Mouse (Mus musculus): ENCODE measurements around the gene Psmd13. TPM values are rescaled to one million over a fixed set of nuclear protein-coding genes. Genes with fewer than 3 reads are reported as not detected.

Gene Psmd13
- total RNA-seq, 2 experiments from 2014 or later: 93.5 to 94.2 TPM

- intact Hi-C loops (cut with DNase I; ENCODE audit: low total_unique reads): no loop called here
- peak; percentile 67 for DNase-seq
Measured at GRCm38 (mm10) chr7:140900220-140900619, 18.5 kb downstream of the Psmd13 start, which contains the start of gene Cox8b. Gene Cox8b, minus strand, starts transcription at chr7:140900446.

- peak; percentile 75 for DNase-seq
- intact Hi-C loops (cut with DNase I; ENCODE audit: low total_unique reads): no loop called here
Measured at GRCm38 (mm10) chr7:140902036-140902875, 20.5 kb downstream of the Psmd13 start.

- DNase-seq: peak; percentile 74
- intact Hi-C loops (cut with DNase I; ENCODE audit: low total_unique reads): no loop called here
Measured at GRCm38 (mm10) chr7:140903212-140903611, 21.4 kb downstream of the Psmd13 start.

- intact Hi-C loops (cut with DNase I; ENCODE audit: low total_unique reads): no loop called here
Measured at GRCm38 (mm10) chr7:140905642-140906081, 23.9 kb downstream of the Psmd13 start.

GRCm38 (mm10) chr7:140907131-140907530, 25.4 kb downstream of the Psmd13 start:
- intact Hi-C loops (cut with DNase I; ENCODE audit: low total_unique reads): no loop called here
- DNase-seq: no peak

More at GRCm38 (mm10) chr7:140905642-140906081, 23.9 kb downstream of the Psmd13 start:
- no peak for DNase-seq

GRCm38 (mm10) chr7:140907697-140908096, 25.9 kb downstream of the Psmd13 start:
- no peak for DNase-seq

GRCm38 (mm10) chr7:140908181-140908580, 26.4 kb downstream of the Psmd13 start:
- no peak for DNase-seq
- intact Hi-C loops (cut with DNase I; ENCODE audit: low total_unique reads): no loop called here

More at GRCm38 (mm10) chr7:140907697-140908096, 25.9 kb downstream of the Psmd13 start:
- intact Hi-C loops (cut with DNase I; ENCODE audit: low total_unique reads): no loop called here

GRCm38 (mm10) chr7:140908634-140909107, 26.9 kb downstream of the Psmd13 start:
- intact Hi-C loops (cut with DNase I; ENCODE audit: low total_unique reads): no loop called here
- peak; percentile 72 for DNase-seq

GRCm38 (mm10) chr7:140912293-140912692, 30.5 kb downstream of the Psmd13 start:
- no peak for DNase-seq
- intact Hi-C loops (cut with DNase I; ENCODE audit: low total_unique reads): no loop called here

- intact Hi-C loops (cut with DNase I; ENCODE audit: low total_unique reads): no loop called here
- DNase-seq: no peak
Measured at GRCm38 (mm10) chr7:140912846-140913482, 31.2 kb downstream of the Psmd13 start.

- DNase-seq: no peak
- intact Hi-C loops (cut with DNase I; ENCODE audit: low total_unique reads): no loop called here
Measured at GRCm38 (mm10) chr7:140914031-140914690, 32.4 kb downstream of the Psmd13 start.

- intact Hi-C loops (cut with DNase I; ENCODE audit: low total_unique reads): no loop called here
- no peak for DNase-seq
Measured at GRCm38 (mm10) chr7:140919911-140920310, 38.1 kb downstream of the Psmd13 start.

GRCm38 (mm10) chr7:140920418-140921029, 38.8 kb downstream of the Psmd13 start, which contains the start of gene Nlrp6:
Gene Nlrp6, plus strand, starts transcription at chr7:140920902.
- intact Hi-C loops (cut with DNase I; ENCODE audit: low total_unique reads): no loop called here
- DNase-seq: no peak

GRCm38 (mm10) chr7:140921225-140921975, 39.6 kb downstream of the Psmd13 start:
- no peak for DNase-seq
- intact Hi-C loops (cut with DNase I; ENCODE audit: low total_unique reads): no loop called here

- intact Hi-C loops (cut with DNase I; ENCODE audit: low total_unique reads): no loop called here
- DNase-seq: peak; percentile 48
Measured at GRCm38 (mm10) chr7:140922398-140923069, 40.8 kb downstream of the Psmd13 start.

GRCm38 (mm10) chr7:140923070-140923775, 41.5 kb downstream of the Psmd13 start:
- no peak for DNase-seq
- intact Hi-C loops (cut with DNase I; ENCODE audit: low total_unique reads): no loop called here

- DNase-seq: no peak
- intact Hi-C loops (cut with DNase I; ENCODE audit: low total_unique reads): no loop called here
Measured at GRCm38 (mm10) chr7:140927181-140927580, 45.4 kb downstream of the Psmd13 start.

- intact Hi-C loops (cut with DNase I; ENCODE audit: low total_unique reads): no loop called here
Measured at GRCm38 (mm10) chr7:140938436-140938835, 56.7 kb downstream of the Psmd13 start.

More at GRCm38 (mm10) chr7:140938436-140938835, 56.7 kb downstream of the Psmd13 start:
- no peak for DNase-seq
